Mouse (Mus musculus) small intestine, adult 2 months (tissue): ENCODE data around the gene Lor. TPM values are rescaled to one million over a fixed set of nuclear protein-coding genes. Genes with fewer than 3 reads are reported as not detected.

Experiments
- H3K27ac ChIP-seq: fragments of 200-500 bp; 2 replicates; pipeline ENCODE4 v1.5.1; 2012; ENCODE audit warnings: low read depth, low read length, control low read depth, inconsistent platforms; ENCODE audit not compliant: insufficient read depth
- H3K27me3 ChIP-seq: fragments of 200-500 bp; 2 replicates; pipeline ENCODE4 v1.6.1; 2012; ENCODE audit warnings: mild to moderate bottlenecking, moderate library complexity, low read length, inconsistent platforms; ENCODE audit not compliant: control insufficient read depth, insufficient read depth
- H3K36me3 ChIP-seq: fragments of 200-500 bp; 2 replicates; pipeline ENCODE4 v1.6.1; 2012; ENCODE audit warnings: mild to moderate bottlenecking, low read length, control low read depth, inconsistent platforms; ENCODE audit not compliant: control insufficient read depth, insufficient read depth
- H3K4me1 ChIP-seq: fragments of 200-500 bp; 2 replicates; pipeline ENCODE4 v1.6.1; 2012; ENCODE audit warnings: low read length, inconsistent platforms, mixed read lengths; ENCODE audit not compliant: control insufficient read depth, insufficient read depth, insufficient read length
- H3K4me3 ChIP-seq: fragments of 200-500 bp; 2 replicates; pipeline ENCODE4 v1.5.1; 2012; ENCODE audit warnings: low read depth, mild to moderate bottlenecking, control low read depth, inconsistent platforms, low read length, moderate library complexity
- CTCF ChIP-seq: fragments of 200-500 bp; IDR thresholded peaks from 2 replicates; pipeline ENCODE4 v1.5.1; 2012; ENCODE audit warnings: low read depth, mild to moderate bottlenecking, control low read depth, inconsistent platforms, low read length, moderate library complexity, mixed read lengths; ENCODE audit not compliant: insufficient replicate concordance, insufficient read length; ENCODE audit errors: extremely low read depth
- POLR2A ChIP-seq: fragments of 200-500 bp; IDR thresholded peaks from 2 replicates; pipeline ENCODE4 v1.6.1; 2012; ENCODE audit warnings: low read depth, mild to moderate bottlenecking, control low read depth, inconsistent platforms, low read length, moderate library complexity
- WGBS: fragments of 180-500 bp; shearing (Covaris S2); methylation state at CpG from one replicate; pipeline ENCODE4 v1.1.7; 2018; 5-methylcytosine and 5-hydroxymethylcytosine counted together
- polyA plus RNA-seq: library from polyadenylated mRNA; depleted of rRNA; stranded (reverse); fragments of >200 nt; gene quantifications from 2 replicates; pipeline ENCODE4 v1.2.3, GENCODE M21; 2012; rRNA removed

Lor gene
- polyA plus RNA-seq, result 0.11 and 0.63 TPM in 2 replicates

- H3K36me3 ChIP-seq, result no peaks in the 10 kb centered on the region
- no peaks in the 10 kb centered on the region for H3K4me1 ChIP-seq
- TF ChIP-seq POLR2A (no peak), CTCF (no peak)
- H3K27me3 ChIP-seq, result peaks cover 25% of the 10 kb centered on the region
- no peak within 1 kb of the TSS for H3K4me3 ChIP-seq
- 88% methylated on average over 2 of the region's 2 CpGs for WGBS
- no peak within 1 kb of the TSS for H3K27ac ChIP-seq
These were observed at the start of gene Lor for GRCm38 (mm10) chr3:92083042-92083441. Gene Lor (minus strand): TSS chr3:92083142.

GRCm38 (mm10) chr3:92123847-92124246 lies 40.9 kb upstream of the Lor start, which contains the start of gene Prr9:
Gene Prr9 (minus strand): TSS chr3:92123947.
- whole genome bisulfite sequencing, result 73% methylated on average over 5 of the region's 5 CpGs
- H3K4me1 ChIP-seq, result no peaks in the 10 kb centered on the region
- TF ChIP-seq POLR2A (no peak), CTCF (no peak)
- H3K27me3 ChIP-seq, result no peaks in the 10 kb centered on the region
- no peak within 1 kb of the TSS for H3K27ac ChIP-seq
- no peaks in the 10 kb centered on the region for H3K36me3 ChIP-seq
- H3K4me3 ChIP-seq, result no peak within 1 kb of the TSS

GRCm38 (mm10) chr3:92120902-92121301 lies 38.0 kb upstream of the Lor start:
- Histone ChIP-seq H3K36me3 (no peaks in the 10 kb centered on the region), H3K27me3 (no peaks in the 10 kb centered on the region), H3K4me1 (no peaks in the 10 kb centered on the region), H3K27ac (no peak overlapping the region), H3K4me3 (no peak overlapping the region)
- WGBS, result 65% methylated on average over 3 of the region's 3 CpGs
- TF ChIP-seq CTCF (no peak), POLR2A (no peak)

- TF ChIP-seq CTCF, result no peak
- no peak for TF ChIP-seq POLR2A
- H3K36me3 ChIP-seq, result no peaks in the 10 kb centered on the region
- 28% methylated on average over 3 of the region's 3 CpGs for WGBS
- no peaks in the 10 kb centered on the region for H3K4me1 ChIP-seq
- H3K27ac ChIP-seq, result no peak overlapping the region
- no peak overlapping the region for H3K4me3 ChIP-seq
- no peaks in the 10 kb centered on the region for H3K27me3 ChIP-seq
These were observed 35.0 kb upstream of the Lor start for GRCm38 (mm10) chr3:92117930-92118329.

GRCm38 (mm10) chr3:92111526-92111925 lies 28.6 kb upstream of the Lor start:
- no peak for TF ChIP-seq CTCF
- TF ChIP-seq POLR2A, result no peak
- Histone ChIP-seq H3K27me3 (no peaks in the 10 kb centered on the region), H3K4me1 (no peaks in the 10 kb centered on the region), H3K4me3 (no peak overlapping the region), H3K36me3 (no peaks in the 10 kb centered on the region), H3K27ac (no peak overlapping the region)

- Histone ChIP-seq H3K36me3 (no peaks in the 10 kb centered on the region), H3K27me3 (no peaks in the 10 kb centered on the region), H3K4me3 (no peak overlapping the region), H3K27ac (no peak overlapping the region), H3K4me1 (no peaks in the 10 kb centered on the region)
- TF ChIP-seq CTCF (no peak), POLR2A (no peak)
These were observed 27.8 kb upstream of the Lor start for GRCm38 (mm10) chr3:92110790-92111189.

- WGBS, result 4% methylated on average over 6 of the region's 6 CpGs
- no peak for TF ChIP-seq POLR2A
- peak; percentile 44; the same call in 1 of the 2 replicates for TF ChIP-seq CTCF
- H3K27me3 ChIP-seq, result no peaks in the 10 kb centered on the region
- H3K36me3 ChIP-seq, result no peaks in the 10 kb centered on the region
- no peaks in the 10 kb centered on the region for H3K4me1 ChIP-seq
- no peak overlapping the region for H3K27ac ChIP-seq
- no peak overlapping the region for H3K4me3 ChIP-seq
These were observed 23.6 kb upstream of the Lor start for GRCm38 (mm10) chr3:92106582-92106981.

GRCm38 (mm10) chr3:92081285-92081931 lies 1.5 kb downstream of the Lor start:
- Histone ChIP-seq H3K4me1 (no peaks in the 10 kb centered on the region), H3K27me3 (peaks cover 25% of the 10 kb centered on the region), H3K36me3 (no peaks in the 10 kb centered on the region), H3K4me3 (peak overlapping the region; percentile 74), H3K27ac (no peak overlapping the region)
- WGBS, result under 1% methylated on average over 75 of the region's 76 CpGs
- TF ChIP-seq POLR2A (no peak), CTCF (no peak)
